Mouse (Mus musculus): ENCODE data around the gene Nkd2.

GRCm38 (mm10) chr13:73793171-73793570 is 54.3 kb downstream of the Nkd2 start:
- TF ChIP-seq GATA1 (IDR thresholded peaks at IDR 0.05; ENCODE audit: borderline replicate concordance, low read length) (no peak), FLI1 (IDR thresholded peaks at IDR 0.05; ENCODE audit: low read length) (no peak)
